Mouse (Mus musculus) liver, embryonic 18 days (tissue): ENCODE results near the gene Ovol3. TPM values are rescaled to one million over a fixed set of nuclear protein-coding genes. Genes with fewer than 3 reads are reported as not detected.

ENCODE experiments used
- polyA plus RNA-seq: library from polyadenylated mRNA; depleted of rRNA; stranded (reverse); fragments of >200 nt; gene quantifications from 2 replicates; pipeline ENCODE4 v1.2.3, GENCODE M21; 2012; rRNA removed

Gene Ovol3
- polyA plus RNA-seq = not detected in 2 replicates

DNA sequence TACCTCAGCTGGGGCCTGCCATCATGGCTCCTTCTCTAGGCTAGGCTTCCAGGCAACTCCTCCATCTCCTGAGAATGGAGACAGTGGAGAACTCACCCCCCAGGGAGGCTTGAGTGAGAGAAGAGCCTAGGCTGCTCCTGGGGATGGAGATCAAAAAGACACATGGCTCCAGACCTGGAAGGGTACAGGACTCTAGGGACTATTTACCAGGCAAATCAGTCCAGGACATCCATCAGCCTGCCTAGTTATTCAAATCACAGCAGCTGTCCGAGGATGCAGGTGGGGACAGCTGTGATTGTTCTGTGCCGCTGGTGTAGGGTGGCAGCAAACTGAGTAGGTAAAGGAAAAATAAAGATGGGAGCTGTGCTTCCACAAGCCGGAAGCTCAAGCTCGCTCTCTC, at the start of gene Ovol3:
Ovol3 (minus strand) TSS at position 101 of the 400 bp plus-strand sequence.

DNA sequence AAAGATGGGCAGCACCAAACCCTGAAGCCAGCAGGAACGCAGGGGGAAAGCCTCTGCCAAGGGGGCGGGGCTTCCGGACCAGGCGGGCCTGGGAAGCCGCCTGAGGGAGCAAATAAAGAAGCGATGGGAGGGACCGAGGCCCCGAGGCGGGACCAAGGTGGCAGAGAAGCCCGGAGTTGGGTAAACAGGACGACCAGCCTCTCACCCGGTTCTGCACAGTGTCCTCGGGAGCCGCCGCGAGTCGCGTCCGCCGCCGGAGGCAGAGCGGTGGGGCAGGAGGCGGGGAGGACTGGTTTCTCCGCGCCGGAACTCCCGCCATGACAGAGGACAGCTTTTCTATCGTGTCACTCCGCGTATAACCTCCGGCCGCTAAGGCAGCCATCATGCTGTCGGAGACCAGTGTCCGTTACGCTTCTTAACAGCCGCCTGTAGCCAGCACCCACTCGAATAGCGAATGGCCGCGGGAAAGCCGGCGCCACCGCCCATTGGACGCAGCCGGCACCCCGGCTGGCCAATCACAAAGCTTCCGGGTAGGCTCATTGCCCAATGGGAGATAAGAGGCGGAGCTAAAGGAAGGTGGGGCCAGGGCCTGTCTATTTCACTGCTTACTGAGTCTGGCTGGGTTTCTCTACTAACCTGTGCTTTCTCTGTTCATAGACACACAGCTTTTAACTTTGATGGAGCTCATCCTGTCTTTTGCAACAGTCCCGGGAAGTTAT, 44.6 kb upstream of the Ovol3 start, which contains the start of the genes Thap8 and Wdr62:
Thap8 (plus strand) TSS at position 144 of the 719 bp plus-strand sequence.
Wdr62 (minus strand) TSS at position 469 of the 719 bp plus-strand sequence.

DNA sequence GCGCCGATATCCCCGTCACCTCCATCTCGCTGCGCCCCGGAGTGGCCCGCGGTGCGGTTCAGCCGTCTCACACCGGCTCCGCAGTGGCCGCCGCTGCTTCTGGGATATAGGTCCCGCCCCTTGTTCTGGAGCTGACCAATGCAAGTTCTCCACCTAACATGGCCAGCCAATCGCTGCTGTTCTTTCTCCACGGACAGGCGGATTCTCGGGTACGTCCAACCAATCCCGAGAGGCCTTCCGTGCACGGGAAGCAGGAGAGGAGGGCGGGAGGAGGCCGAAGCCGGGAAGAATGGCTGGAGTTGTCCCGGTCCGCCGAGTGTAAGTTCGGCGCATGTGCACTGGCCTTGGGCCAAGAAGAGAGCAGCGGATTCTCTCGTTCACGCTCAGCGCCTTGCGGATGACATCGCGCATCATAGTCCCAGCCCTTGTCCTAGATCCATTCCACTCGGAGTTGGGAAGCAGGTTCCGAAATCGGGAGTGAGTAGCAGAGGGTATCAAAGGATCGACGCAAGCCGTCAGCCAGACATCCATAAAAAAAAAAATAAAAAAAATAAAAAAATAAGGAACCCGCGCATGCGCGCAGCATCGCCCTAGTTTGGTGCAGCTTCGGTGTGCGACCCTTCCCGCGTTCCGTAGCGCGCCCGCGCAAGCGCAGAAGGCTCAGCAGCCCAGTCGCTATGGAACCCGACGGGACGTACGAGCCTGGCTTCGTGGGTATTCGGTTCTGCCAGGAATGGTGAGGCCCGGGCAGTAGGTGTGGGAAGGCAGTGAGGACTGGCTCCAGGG, 3.7 kb downstream of the Ovol3 start, which contains the start of the genes Polr2i and Tbcb:
Polr2i (plus strand) TSS at position 280 of the 786 bp plus-strand sequence.
Tbcb (minus strand) TSS at position 604 of the 786 bp plus-strand sequence.

DNA sequence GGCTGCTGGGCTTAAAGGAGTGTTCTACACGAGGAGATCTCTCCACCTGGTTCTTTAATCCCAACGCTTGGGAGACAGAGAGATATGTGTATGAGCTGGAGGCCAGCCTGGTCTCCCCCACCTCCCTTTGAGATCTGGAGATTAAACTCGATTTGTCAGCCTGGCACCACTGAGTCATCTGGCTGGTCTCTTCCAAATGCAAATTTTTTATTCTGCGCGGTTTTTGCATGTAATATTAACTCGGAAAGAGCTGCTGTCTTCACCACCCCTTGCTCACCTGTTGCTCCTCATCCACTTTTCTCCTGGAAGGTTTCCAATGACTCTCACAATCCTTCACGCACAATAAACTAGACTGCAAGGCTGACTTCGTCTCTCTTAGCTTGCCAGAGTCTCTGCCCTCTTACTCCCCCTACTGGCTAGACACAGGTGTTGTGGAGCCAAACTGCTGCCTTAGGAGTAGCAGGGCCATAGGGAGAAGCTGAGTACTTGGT, 37.0 kb downstream of the Ovol3 start, which contains the start of gene Capns1:
Capns1 (minus strand) TSS at position 331 of the 491 bp plus-strand sequence.

DNA sequence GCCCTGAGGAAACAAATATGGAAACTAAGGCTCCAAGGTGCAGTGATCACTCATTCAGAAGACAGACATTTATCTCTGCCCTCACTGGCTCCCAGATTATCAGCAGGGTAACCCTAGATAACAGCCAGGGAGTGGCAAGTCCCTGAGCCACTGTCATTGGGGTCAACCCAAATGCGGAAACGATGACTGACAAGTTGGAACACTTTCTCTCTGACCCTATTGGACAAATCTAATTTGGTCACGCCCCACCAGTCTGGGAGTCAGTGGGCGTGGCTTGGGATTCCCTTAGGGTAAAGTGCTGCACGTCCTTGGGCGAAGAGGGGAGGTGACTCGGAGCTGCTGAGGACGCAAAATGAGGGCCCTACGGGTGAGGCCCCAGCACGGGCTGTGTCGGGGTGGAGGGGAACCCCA, 51.6 kb downstream of the Ovol3 start, which contains the start of gene Cox7a1:
Cox7a1 (plus strand) TSS at position 266 of the 411 bp plus-strand sequence.

Other genes starting within 250 kb of the Ovol3 start
- 0.67 and 0.68 TPM in 2 replicates for gene Zfp14, start 184.3 kb downstream of the Ovol3 start, polyA plus RNA-seq
- gene Zfp82, start 162.8 kb downstream of the Ovol3 start, polyA plus RNA-seq = 0.34 and 0.35 TPM in 2 replicates
- gene Gm26920, start 145.3 kb downstream of the Ovol3 start, polyA plus RNA-seq = 0.04 and 0.05 TPM in 2 replicates
- gene Zfp566, start 145.2 kb downstream of the Ovol3 start, polyA plus RNA-seq = 0.59 and 0.87 TPM in 2 replicates
- 7.9 and 8.2 TPM in 2 replicates for gene Zfp260, start 140.9 kb downstream of the Ovol3 start, polyA plus RNA-seq
- gene Zfp382, start 113.8 kb downstream of the Ovol3 start, polyA plus RNA-seq = 0.58 and 0.79 TPM in 2 replicates
- 19.5 and 20.2 TPM in 2 replicates for gene Zfp146, start 66.0 kb downstream of the Ovol3 start, polyA plus RNA-seq
- gene Cox7a1, start 51.6 kb downstream of the Ovol3 start, polyA plus RNA-seq = 8.5 and 12.2 TPM in 2 replicates
- gene Capns1, start 36.9 kb downstream of the Ovol3 start, polyA plus RNA-seq = 118 and 128 TPM in 2 replicates
- gene Polr2i, start 3.8 kb downstream of the Ovol3 start, polyA plus RNA-seq = 52.4 and 53.8 TPM in 2 replicates
- 16.3 and 18.1 TPM in 2 replicates for gene Tbcb, start 3.5 kb downstream of the Ovol3 start, polyA plus RNA-seq
- gene Thap8, start 44.4 kb upstream of the Ovol3 start, polyA plus RNA-seq = 0.03 and 0.06 TPM in 2 replicates
- 7.1 and 8.5 TPM in 2 replicates for gene Wdr62, start 44.7 kb upstream of the Ovol3 start, polyA plus RNA-seq
- gene Clip3, start 56.0 kb upstream of the Ovol3 start, polyA plus RNA-seq = 0.48 and 1.3 TPM in 2 replicates
- 18.7 and 21.2 TPM in 2 replicates for gene Alkbh6, start 73.0 kb upstream of the Ovol3 start, polyA plus RNA-seq
- gene Syne4, start 79.1 kb upstream of the Ovol3 start, polyA plus RNA-seq = 33.6 and 40.1 TPM in 2 replicates
- 0.35 and 0.37 TPM in 2 replicates for gene E130208F15Rik, start 86.0 kb upstream of the Ovol3 start, polyA plus RNA-seq
- 6.4 and 7.1 TPM in 2 replicates for gene Sdhaf1, start 88.2 kb upstream of the Ovol3 start, polyA plus RNA-seq
- gene Lrfn3, start 127.0 kb upstream of the Ovol3 start, polyA plus RNA-seq = 4.1 and 4.2 TPM in 2 replicates
- 219 and 235 TPM in 2 replicates for gene Tyrobp, start 178.0 kb upstream of the Ovol3 start, polyA plus RNA-seq
- gene Hcst, start 184.1 kb upstream of the Ovol3 start, polyA plus RNA-seq = 9.2 and 10.5 TPM in 2 replicates
- 1.9 TPM in 2 replicates for gene Nfkbid, start 186.0 kb upstream of the Ovol3 start, polyA plus RNA-seq
- gene Aplp1, start 209.8 kb upstream of the Ovol3 start, polyA plus RNA-seq = 2.4 and 2.6 TPM in 2 replicates
- 0.08 and 0.24 TPM in 2 replicates for gene Kirrel2, start 222.0 kb upstream of the Ovol3 start, polyA plus RNA-seq
- 0.01 and 0.06 TPM in 2 replicates for gene Nphs1, start 222.6 kb upstream of the Ovol3 start, polyA plus RNA-seq